Mouse (Mus musculus): ENCODE results near the gene Plcg1. TPM values are rescaled to one million over a fixed set of nuclear protein-coding genes. Genes with fewer than 3 reads are reported as not detected.

Plcg1 gene
- polyA plus RNA-seq, 1 experiment from 2014 or later, result 11.4 TPM

- no peak overlapping the region for H3K27ac ChIP-seq (replicated peaks)
- H3K4me3 ChIP-seq (ENCODE audit: low read depth, low read length), result no peak overlapping the region
- ATAC-seq (ENCODE audit: low FRiP score, low TSS enrichment) (no peak), DNase-seq (ENCODE audit: low spot score) (peak; percentile 50)
- no peaks in the 10 kb centered on the region for H3K9me3 ChIP-seq (ENCODE audit: control insufficient read depth, low read length)
- no peak for TF ChIP-seq EP300 (optimal IDR thresholded peaks at IDR 0.05)
- TF ChIP-seq CTCF (IDR thresholded peaks at IDR 0.05; ENCODE audit: low read depth), result peak; percentile 76
- H3K9ac ChIP-seq (ENCODE audit: low read length), result no peak overlapping the region
- H3K27me3 ChIP-seq (ENCODE audit: control insufficient read depth, insufficient read depth, low read length), result no peaks in the 10 kb centered on the region
- 75% methylated on average over 5 of the region's 5 CpGs for WGBS
- peaks cover 30% of the 10 kb centered on the region for H3K36me3 ChIP-seq (ENCODE audit: control insufficient read depth, insufficient read depth, low read length)
- no peak overlapping the region for H3K4me2 ChIP-seq (replicated peaks; ENCODE audit: low read depth)
- H3K4me1 ChIP-seq (replicated peaks; ENCODE audit: control insufficient read depth, insufficient read depth), result no peaks in the 10 kb centered on the region
These were observed 13.8 kb upstream of the Plcg1 start for GRCm38 (mm10) chr2:160717269-160717668.

- TF ChIP-seq EP300 (optimal IDR thresholded peaks at IDR 0.05) (no peak), CTCF (IDR thresholded peaks at IDR 0.05; ENCODE audit: low read depth) (no peak)
- peak; percentile 29; the same call in 1 of the 2 replicates for ATAC-seq (ENCODE audit: low FRiP score, low TSS enrichment)
- H3K4me1 ChIP-seq (replicated peaks; ENCODE audit: control insufficient read depth, insufficient read depth), result no peaks in the 10 kb centered on the region
- no peaks in the 10 kb centered on the region for H3K27me3 ChIP-seq (ENCODE audit: control insufficient read depth, insufficient read depth, low read length)
- H3K9me3 ChIP-seq (ENCODE audit: control insufficient read depth, low read length), result no peaks in the 10 kb centered on the region
- no peak overlapping the region for H3K27ac ChIP-seq (replicated peaks)
- H3K4me2 ChIP-seq (replicated peaks; ENCODE audit: low read depth), result no peak overlapping the region
- no peak overlapping the region for H3K9ac ChIP-seq (ENCODE audit: low read length)
- H3K36me3 ChIP-seq (ENCODE audit: control insufficient read depth, insufficient read depth, low read length), result peaks cover 33% of the 10 kb centered on the region
- H3K4me3 ChIP-seq (ENCODE audit: low read depth, low read length), result no peak overlapping the region
- 59% methylated on average over 3 of the region's 3 CpGs for WGBS
- DNase-seq (ENCODE audit: low spot score), result no peak
These were observed 12.3 kb upstream of the Plcg1 start for GRCm38 (mm10) chr2:160718811-160719210.

- no peak for DNase-seq (ENCODE audit: low spot score)
- H3K36me3 ChIP-seq (ENCODE audit: control insufficient read depth, insufficient read depth, low read length), result peaks cover 24% of the 10 kb centered on the region
These were observed 8.4 kb upstream of the Plcg1 start for GRCm38 (mm10) chr2:160722714-160723113.

GRCm38 (mm10) chr2:160723613-160724375 lies 7.3 kb upstream of the Plcg1 start:
- no peak overlapping the region for H3K4me3 ChIP-seq (ENCODE audit: low read depth, low read length)
- 92% methylated on average over 4 of the region's 4 CpGs for WGBS
- no peak for TF ChIP-seq CTCF (IDR thresholded peaks at IDR 0.05; ENCODE audit: low read depth)
- no peak for TF ChIP-seq EP300 (optimal IDR thresholded peaks at IDR 0.05)
- no peaks in the 10 kb centered on the region for H3K9me3 ChIP-seq (ENCODE audit: control insufficient read depth, low read length)
- H3K27me3 ChIP-seq (ENCODE audit: control insufficient read depth, insufficient read depth, low read length), result no peaks in the 10 kb centered on the region
- DNase-seq (ENCODE audit: low spot score), result no peak
- no peak for ATAC-seq (ENCODE audit: low FRiP score, low TSS enrichment)
- no peak overlapping the region for H3K9ac ChIP-seq (ENCODE audit: low read length)
- no peak overlapping the region for H3K4me2 ChIP-seq (replicated peaks; ENCODE audit: low read depth)
- no peaks in the 10 kb centered on the region for H3K4me1 ChIP-seq (replicated peaks; ENCODE audit: control insufficient read depth, insufficient read depth)
- H3K27ac ChIP-seq (replicated peaks), result no peak overlapping the region
- peaks cover 19% of the 10 kb centered on the region for H3K36me3 ChIP-seq (ENCODE audit: control insufficient read depth, insufficient read depth, low read length)

More at GRCm38 (mm10) chr2:160722714-160723113, 8.4 kb upstream of the Plcg1 start:
- no peak for TF ChIP-seq EP300 (optimal IDR thresholded peaks at IDR 0.05)
- no peak for TF ChIP-seq CTCF (IDR thresholded peaks at IDR 0.05; ENCODE audit: low read depth)
- Histone ChIP-seq H3K4me1 (replicated peaks; ENCODE audit: control insufficient read depth, insufficient read depth) (no peaks in the 10 kb centered on the region), H3K9ac (ENCODE audit: low read length) (no peak overlapping the region), H3K4me2 (replicated peaks; ENCODE audit: low read depth) (no peak overlapping the region), H3K27ac (replicated peaks) (no peak overlapping the region), H3K4me3 (ENCODE audit: low read depth, low read length) (no peak overlapping the region), H3K27me3 (ENCODE audit: control insufficient read depth, insufficient read depth, low read length) (no peaks in the 10 kb centered on the region), H3K9me3 (ENCODE audit: control insufficient read depth, low read length) (no peaks in the 10 kb centered on the region)
- no peak for ATAC-seq (ENCODE audit: low FRiP score, low TSS enrichment)
- WGBS, result 68% methylated on average over 4 of the region's 4 CpGs

GRCm38 (mm10) chr2:160724536-160724935 lies 6.6 kb upstream of the Plcg1 start:
- H3K36me3 ChIP-seq (ENCODE audit: control insufficient read depth, insufficient read depth, low read length), result peaks cover 18% of the 10 kb centered on the region
- H3K9me3 ChIP-seq (ENCODE audit: control insufficient read depth, low read length), result no peaks in the 10 kb centered on the region
- no peak overlapping the region for H3K9ac ChIP-seq (ENCODE audit: low read length)
- TF ChIP-seq EP300 (optimal IDR thresholded peaks at IDR 0.05) (no peak), CTCF (IDR thresholded peaks at IDR 0.05; ENCODE audit: low read depth) (no peak)
- 89% methylated on average over 5 of the region's 5 CpGs for WGBS
- H3K4me2 ChIP-seq (replicated peaks; ENCODE audit: low read depth), result no peak overlapping the region
- DNase-seq (ENCODE audit: low spot score) (no peak), ATAC-seq (ENCODE audit: low FRiP score, low TSS enrichment) (no peak)
- H3K27ac ChIP-seq (replicated peaks), result no peak overlapping the region
- H3K4me1 ChIP-seq (replicated peaks; ENCODE audit: control insufficient read depth, insufficient read depth), result no peaks in the 10 kb centered on the region
- H3K4me3 ChIP-seq (ENCODE audit: low read depth, low read length), result no peak overlapping the region
- no peaks in the 10 kb centered on the region for H3K27me3 ChIP-seq (ENCODE audit: control insufficient read depth, insufficient read depth, low read length)
